Mouse (Mus musculus) stomach, embryonic 14.5 days (tissue): ENCODE results near the gene Thrb. TPM values are rescaled to one million over a fixed set of nuclear protein-coding genes. Genes with fewer than 3 reads are reported as not detected.

ENCODE experiments used
- ATAC-seq: fragments of 200-750 bp; cut with Nextera tagmentation; 2 replicates; pipeline ENCODE4 v1.8.0; 2017; ENCODE audit warnings: low read depth, moderate TSS enrichment; ENCODE audit not compliant: insufficient number of reproducible peaks, insufficient read depth, low FRiP score
- H3K27ac ChIP-seq: fragments of 300-500 bp; sonication (generic); 2 replicates; pipeline ENCODE4 v1.5.1; 2014; ENCODE audit warnings: mild to moderate bottlenecking, low read length, moderate library complexity, mixed read lengths
- H3K27me3 ChIP-seq: fragments of 300-500 bp; sonication (generic); 2 replicates; pipeline ENCODE4 v1.6.1; 2014; ENCODE audit warnings: low read length, control low read depth, mixed read lengths; ENCODE audit not compliant: control insufficient read depth, insufficient read depth
- H3K36me3 ChIP-seq: fragments of 300-500 bp; sonication (generic); 2 replicates; pipeline ENCODE4 v1.6.1; 2014; ENCODE audit warnings: mild to moderate bottlenecking, control low read depth, low read length, moderate library complexity, mixed read lengths; ENCODE audit not compliant: control insufficient read depth, insufficient read depth
- H3K4me1 ChIP-seq: fragments of 300-500 bp; sonication (generic); 2 replicates; pipeline ENCODE4 v1.6.1; 2014; ENCODE audit warnings: low read length, control low read depth, mixed read lengths; ENCODE audit not compliant: control insufficient read depth, insufficient read depth
- H3K4me2 ChIP-seq: fragments of 300-500 bp; sonication (generic); replicated peaks from 2 replicates; pipeline ENCODE4 v1.6.1; 2014; ENCODE audit warnings: low read depth, low read length, control low read depth
- H3K4me3 ChIP-seq: fragments of 300-500 bp; sonication (generic); 2 replicates; pipeline ENCODE4 v1.5.1; 2014; ENCODE audit warnings: low read depth, low read length, control low read depth
- H3K9ac ChIP-seq: fragments of 300-500 bp; sonication (generic); replicated peaks from 2 replicates; pipeline ENCODE4 v1.6.1; 2014; ENCODE audit warnings: low read depth, mild to moderate bottlenecking, control low read depth, low read length, moderate library complexity, mixed read lengths
- H3K9me3 ChIP-seq: fragments of 300-500 bp; sonication (generic); 2 replicates; pipeline ENCODE4 v1.6.1; 2016; ENCODE audit warnings: low read depth, low read length, control low read depth; ENCODE audit not compliant: control insufficient read depth
- WGBS: fragments of 180-500 bp; shearing (Covaris S2); extraction: QIAGEN DNeasy Blood & Tissue Kit; methylation state at CpG from one replicate; pipeline ENCODE4 v1.1.7; 2014; 5-methylcytosine and 5-hydroxymethylcytosine counted together
- polyA plus RNA-seq: library from polyadenylated mRNA; unstranded; fragments of >200 nt; fragmentation: Nextera tagmentation; extraction: Ambion mirVana; gene quantifications from 2 replicates; pipeline ENCODE4 v1.2.1, GENCODE M21; 2014

The Thrb gene
- polyA plus RNA-seq, 1 experiment from 2014 or later = 1.0 TPM

DNA sequence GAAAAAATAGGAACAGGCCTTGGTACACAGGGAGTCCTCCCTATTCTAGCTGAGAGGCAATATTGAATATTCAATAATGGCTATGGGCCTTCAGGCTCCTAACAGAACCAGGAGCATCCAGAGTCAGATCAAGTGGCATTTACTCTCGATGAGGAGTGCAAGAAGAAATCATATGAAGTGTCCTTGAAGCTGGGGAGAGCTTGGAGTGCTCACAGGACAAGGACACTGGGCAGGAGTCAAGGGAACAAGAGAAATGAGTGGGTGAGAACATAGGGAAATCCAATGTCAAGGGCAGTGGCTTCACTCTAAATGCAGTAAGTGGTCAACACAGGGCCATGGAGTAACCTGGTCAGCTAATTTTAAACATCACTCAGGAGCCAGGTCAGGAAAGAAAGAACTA is 315.7 kb downstream of the Thrb start:
- H3K4me3 ChIP-seq = no peak overlapping the region
- no peaks in the 10 kb centered on the region for H3K27me3 ChIP-seq
- H3K36me3 ChIP-seq = no peaks in the 10 kb centered on the region
- no peak overlapping the region for H3K9ac ChIP-seq
- H3K4me2 ChIP-seq = no peak overlapping the region
- H3K4me1 ChIP-seq = no peaks in the 10 kb centered on the region
- no peak for ATAC-seq
- WGBS = 71% methylated on average over 1 of the region's 1 CpGs
- no peak overlapping the region for H3K27ac ChIP-seq
- H3K9me3 ChIP-seq = no peaks in the 10 kb centered on the region

DNA sequence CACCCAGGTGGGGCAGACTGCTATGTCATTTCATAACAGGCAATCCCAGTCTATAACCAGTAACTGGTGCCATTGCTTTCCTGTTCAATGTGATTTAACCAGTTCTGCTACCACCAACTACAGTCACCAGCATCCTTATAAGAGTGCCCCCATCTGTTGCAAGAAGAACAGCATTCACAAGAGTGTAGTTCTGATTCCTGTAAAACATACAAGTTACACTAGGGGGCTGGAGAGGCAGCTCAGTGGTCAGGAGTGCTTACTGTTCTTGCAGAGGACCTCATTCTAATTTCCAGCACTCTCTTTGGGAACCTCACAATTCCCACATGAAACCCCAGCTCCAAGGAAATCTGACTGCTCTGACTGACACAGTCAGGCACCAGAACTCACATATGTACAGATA is 318.2 kb downstream of the Thrb start:
- no peaks in the 10 kb centered on the region for H3K36me3 ChIP-seq
- H3K4me2 ChIP-seq = no peak overlapping the region
- H3K9me3 ChIP-seq = no peaks in the 10 kb centered on the region
- H3K27ac ChIP-seq = no peak overlapping the region
- no peak for ATAC-seq
- H3K9ac ChIP-seq = no peak overlapping the region
- no peaks in the 10 kb centered on the region for H3K4me1 ChIP-seq
- H3K27me3 ChIP-seq = no peaks in the 10 kb centered on the region
- H3K4me3 ChIP-seq = no peak overlapping the region

DNA sequence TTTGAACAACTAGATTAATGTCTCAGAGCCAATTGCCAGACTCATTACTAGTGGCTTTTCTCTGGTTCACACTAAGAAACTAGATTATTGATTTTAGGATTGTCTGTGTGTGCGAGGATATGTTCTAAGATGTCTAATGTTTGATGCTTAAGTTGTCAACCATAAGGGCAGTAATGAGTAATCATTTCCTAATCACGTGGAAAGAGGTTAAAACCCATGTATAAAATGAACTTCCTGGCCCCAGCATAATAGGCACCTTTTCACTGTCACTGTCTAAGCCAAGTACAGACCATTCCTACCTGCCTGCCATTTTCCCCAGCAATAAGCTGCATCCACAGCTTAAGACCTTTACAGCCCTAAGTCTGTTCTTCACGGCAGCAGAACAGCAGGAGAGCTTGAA is 321.2 kb downstream of the Thrb start:
- no peaks in the 10 kb centered on the region for H3K27me3 ChIP-seq
- H3K9me3 ChIP-seq = no peaks in the 10 kb centered on the region
- no peak overlapping the region for H3K4me2 ChIP-seq
- no peak overlapping the region for H3K9ac ChIP-seq
- no peak overlapping the region for H3K4me3 ChIP-seq
- no peak overlapping the region for H3K27ac ChIP-seq
- H3K4me1 ChIP-seq = no peaks in the 10 kb centered on the region
- no peak for ATAC-seq
- H3K36me3 ChIP-seq = no peaks in the 10 kb centered on the region
- WGBS = 62% methylated on average over 3 of the region's 3 CpGs

GRCm38 (mm10) chr14:17982017-17982416 is 322.0 kb downstream of the Thrb start:
- ATAC-seq = no peak
- 89% methylated on average over 5 of the region's 5 CpGs for WGBS
- H3K4me3 ChIP-seq = no peak overlapping the region
- no peaks in the 10 kb centered on the region for H3K36me3 ChIP-seq
- H3K9ac ChIP-seq = no peak overlapping the region
- no peaks in the 10 kb centered on the region for H3K4me1 ChIP-seq
- no peaks in the 10 kb centered on the region for H3K9me3 ChIP-seq
- H3K4me2 ChIP-seq = no peak overlapping the region
- no peaks in the 10 kb centered on the region for H3K27me3 ChIP-seq
- H3K27ac ChIP-seq = no peak overlapping the region

GRCm38 (mm10) chr14:17983390-17983789 is 323.3 kb downstream of the Thrb start:
- Histone ChIP-seq H3K27ac (no peak overlapping the region), H3K36me3 (no peaks in the 10 kb centered on the region), H3K9ac (no peak overlapping the region), H3K27me3 (no peaks in the 10 kb centered on the region), H3K4me1 (no peaks in the 10 kb centered on the region), H3K4me2 (no peak overlapping the region), H3K4me3 (no peak overlapping the region), H3K9me3 (no peaks in the 10 kb centered on the region)
- WGBS = 67% methylated on average over 3 of the region's 3 CpGs
- ATAC-seq = no peak

GRCm38 (mm10) chr14:17983839-17984238 is 323.8 kb downstream of the Thrb start:
- no peaks in the 10 kb centered on the region for H3K9me3 ChIP-seq
- no peaks in the 10 kb centered on the region for H3K36me3 ChIP-seq
- no peak overlapping the region for H3K27ac ChIP-seq
- no peak overlapping the region for H3K4me2 ChIP-seq
- 24% methylated on average over 6 of the region's 6 CpGs for WGBS
- no peak overlapping the region for H3K4me3 ChIP-seq
- H3K27me3 ChIP-seq = no peaks in the 10 kb centered on the region
- H3K4me1 ChIP-seq = no peaks in the 10 kb centered on the region
- ATAC-seq = no peak
- no peak overlapping the region for H3K9ac ChIP-seq

- no peak overlapping the region for H3K9ac ChIP-seq
- H3K4me3 ChIP-seq = no peak overlapping the region
- H3K4me2 ChIP-seq = no peak overlapping the region
- H3K4me1 ChIP-seq = no peaks in the 10 kb centered on the region
- no peaks in the 10 kb centered on the region for H3K9me3 ChIP-seq
- H3K36me3 ChIP-seq = no peaks in the 10 kb centered on the region
- H3K27me3 ChIP-seq = no peaks in the 10 kb centered on the region
- no peak for ATAC-seq
- no peak overlapping the region for H3K27ac ChIP-seq
- 76% methylated on average over 2 of the region's 2 CpGs for WGBS
These were observed 328.5 kb downstream of the Thrb start for GRCm38 (mm10) chr14:17988580-17988979.

GRCm38 (mm10) chr14:17989182-17989581 is 329.1 kb downstream of the Thrb start:
- Histone ChIP-seq H3K4me2 (no peak overlapping the region), H3K9ac (no peak overlapping the region), H3K36me3 (no peaks in the 10 kb centered on the region), H3K27ac (no peak overlapping the region), H3K9me3 (no peaks in the 10 kb centered on the region), H3K27me3 (no peaks in the 10 kb centered on the region), H3K4me1 (no peaks in the 10 kb centered on the region), H3K4me3 (no peak overlapping the region)
- WGBS = 64% methylated on average over 4 of the region's 4 CpGs
- no peak for ATAC-seq

GRCm38 (mm10) chr14:17990186-17990585 is 330.1 kb downstream of the Thrb start:
- no peaks in the 10 kb centered on the region for H3K9me3 ChIP-seq
- no peak for ATAC-seq
- WGBS = 74% methylated on average over 2 of the region's 2 CpGs
- no peak overlapping the region for H3K4me3 ChIP-seq
- no peak overlapping the region for H3K27ac ChIP-seq
- H3K4me1 ChIP-seq = no peaks in the 10 kb centered on the region
- H3K4me2 ChIP-seq = no peak overlapping the region
- no peaks in the 10 kb centered on the region for H3K27me3 ChIP-seq
- H3K36me3 ChIP-seq = no peaks in the 10 kb centered on the region
- no peak overlapping the region for H3K9ac ChIP-seq
